In genomic region chr1:41891730-41892129, GRCm38 (mm10) we compare ENCODE assay signal across 14 mouse cellular contexts.
DNase-seq lines count a peak whose midpoint lies in the region; ATAC-seq and TF ChIP-seq lines count a peak whose summit lies in the region.
"Had no signal": no experiment of that assay in that cellular context is flagged by ENCODE, and none has a peak within 500 bp of the region (broad histone marks: within the 10 kb centered on the region; RNA-seq: fewer than 3 reads in every experiment).

No protein-coding gene starts in this region.

- TF ChIP-seq CTCF in left cerebral cortex, adult 2 months (IDR thresholded peaks at IDR 0.05) = no peak

- 59% methylated on average over 11 of the region's 11 CpGs for WGBS in embryonic facial prominence, embryonic 13.5 days
- 52% methylated on average over 11 of the region's 11 CpGs for WGBS in hindbrain, embryonic 11.5 days
- 24% methylated on average over 11 of the region's 11 CpGs for WGBS in midbrain, embryonic 15.5 days

- H3K27ac ChIP-seq in left cerebral cortex, adult 2 months = peak overlapping the region; percentile 81
- peak overlapping the region; percentile 29; the same call in 1 of the 2 replicates for H3K27ac ChIP-seq in embryonic facial prominence, embryonic 13.5 days
- H3K27ac ChIP-seq in hindbrain, embryonic 11.5 days (ENCODE audit: low read depth, low read length) = peak overlapping the region; percentile 84
- H3K27ac ChIP-seq in midbrain, embryonic 15.5 days = no peak overlapping the region
- H3K27ac ChIP-seq: macrophage had no signal

- no peak overlapping the region for H3K9ac ChIP-seq in embryonic facial prominence, embryonic 13.5 days
- no peak overlapping the region for H3K9ac ChIP-seq in hindbrain, embryonic 11.5 days (ENCODE audit: low read depth, low read length)
- H3K9ac ChIP-seq in midbrain, embryonic 15.5 days = no peak overlapping the region
- H3K9ac ChIP-seq: limb, embryonic 12.5 days; liver, postnatal 0 days had no signal

- no peaks in the 10 kb centered on the region for H3K27me3 ChIP-seq in embryonic facial prominence, embryonic 13.5 days
- no peaks in the 10 kb centered on the region for H3K27me3 ChIP-seq in hindbrain, embryonic 11.5 days (ENCODE audit: control insufficient read depth, insufficient read depth, low read length)
- H3K27me3 ChIP-seq in midbrain, embryonic 15.5 days (replicated peaks) = no peaks in the 10 kb centered on the region

- H3K36me3 ChIP-seq in embryonic facial prominence, embryonic 13.5 days = no peaks in the 10 kb centered on the region
- no peaks in the 10 kb centered on the region for H3K36me3 ChIP-seq in hindbrain, embryonic 11.5 days (ENCODE audit: control insufficient read depth, insufficient read depth, low read length)
- H3K36me3 ChIP-seq in midbrain, embryonic 15.5 days (replicated peaks) = no peaks in the 10 kb centered on the region
- H3K36me3 ChIP-seq: G1E; limb, embryonic 12.5 days had no signal

- H3K4me1 ChIP-seq in embryonic facial prominence, embryonic 13.5 days = peaks cover 47% of the 10 kb centered on the region
- H3K4me1 ChIP-seq in hindbrain, embryonic 11.5 days (replicated peaks; ENCODE audit: control insufficient read depth, insufficient read depth, low read length) = 0 out of 2 replicates have a peak, but pooled peaks cover 4% of the 10 kb centered on the region
- peaks cover 20% of the 10 kb centered on the region for H3K4me1 ChIP-seq in midbrain, embryonic 15.5 days

- no peak overlapping the region for H3K4me2 ChIP-seq in embryonic facial prominence, embryonic 13.5 days
- H3K4me2 ChIP-seq in hindbrain, embryonic 11.5 days (replicated peaks; ENCODE audit: low read depth, low read length) = no peak overlapping the region; the same call in 1 of the 2 replicates
- H3K4me2 ChIP-seq in midbrain, embryonic 15.5 days = no peak overlapping the region
- H3K4me2 ChIP-seq: limb, embryonic 12.5 days had no signal

- peak overlapping the region; percentile 4; the same call in 1 of the 2 replicates for H3K4me3 ChIP-seq in left cerebral cortex, adult 2 months
- no peak overlapping the region for H3K4me3 ChIP-seq in embryonic facial prominence, embryonic 13.5 days
- H3K4me3 ChIP-seq in hindbrain, embryonic 11.5 days (ENCODE audit: low read depth, low read length) = no peak overlapping the region
- no peak overlapping the region for H3K4me3 ChIP-seq in midbrain, embryonic 15.5 days
- H3K4me3 ChIP-seq: limb, embryonic 12.5 days had no signal

- no peak for DNase-seq in left cerebral cortex, adult 2 months (ENCODE audit: extremely low spot score in 1 of 2, low spot score in 2 of 2)
- no peak for DNase-seq in left cerebral cortex, adult 11 months (ENCODE audit: low spot score)
- no peak for DNase-seq in hindbrain, embryonic 11.5 days (ENCODE audit: low spot score)
- no peak for DNase-seq in urinary bladder, postnatal 10 days (ENCODE audit: low spot score)
- no peak for DNase-seq in heart, postnatal 10 days
- DNase-seq: adrenal gland, postnatal 14 days; cerebellum, adult 11-12 months; kidney, adult 9 months; liver, postnatal 0 days had no signal

- intact Hi-C loops in left cerebral cortex, adult 2 months (cut with DNase I) = loop anchor here (5.0 to 10.0 kb wide), 5 partner anchors 219 to 886 kb away; no protein-coding TSS in a partner anchor
- intact Hi-C loops in heart, postnatal 10 days (cut with DNase I) = no loop called here

- no peak for ATAC-seq in embryonic facial prominence, embryonic 13.5 days (ENCODE audit: insufficient number of reproducible peaks, insufficient read depth, low FRiP score, low TSS enrichment, low read depth)
- ATAC-seq in hindbrain, embryonic 11.5 days (ENCODE audit: low FRiP score) = no peak
- peak; percentile 60; the same call in 1 of the 2 replicates for ATAC-seq in midbrain, embryonic 15.5 days (replicated peaks)
- ATAC-seq: liver, postnatal 0 days had no signal

- H3K9me3 ChIP-seq in embryonic facial prominence, embryonic 13.5 days = no peaks in the 10 kb centered on the region
- no peaks in the 10 kb centered on the region for H3K9me3 ChIP-seq in hindbrain, embryonic 11.5 days (ENCODE audit: control insufficient read depth, low read length)
- H3K9me3 ChIP-seq in midbrain, embryonic 15.5 days = no peaks in the 10 kb centered on the region
- H3K9me3 ChIP-seq: limb, embryonic 12.5 days had no signal
